Comparison of ENCODE assay signal across 8 mouse cellular contexts in the genomic region with DNA sequence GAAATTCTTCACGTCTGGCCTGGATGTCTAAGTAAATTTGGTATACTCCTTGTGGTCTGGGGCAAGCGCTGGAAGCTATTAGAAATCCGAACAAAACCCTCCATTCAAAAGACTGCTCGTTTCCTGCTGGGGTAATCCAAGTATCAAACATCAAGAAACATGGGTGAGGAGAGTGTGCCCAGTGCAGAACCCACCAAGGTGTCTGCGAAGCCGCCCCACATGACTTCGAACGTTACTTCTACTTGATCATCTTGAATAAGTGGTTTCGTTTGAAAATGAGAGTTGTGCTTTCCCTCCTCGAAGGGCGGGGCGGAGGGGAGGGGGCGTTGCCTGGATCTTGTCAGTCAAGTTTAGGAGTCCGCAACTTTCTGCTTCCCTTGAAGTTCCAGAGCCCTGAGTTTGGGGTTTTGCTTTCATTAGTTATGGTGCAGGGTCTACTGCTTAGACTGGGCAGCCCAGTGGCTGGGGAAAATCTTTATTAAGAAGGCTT.
DNase-seq lines count a peak whose midpoint lies in the region; ATAC-seq and TF ChIP-seq lines count a peak whose summit lies in the region.

No protein-coding gene starts in this region.

- H3K36me3 ChIP-seq in kidney, postnatal 0 days (ENCODE audit: insufficient read depth, low read length) = no peaks in the 10 kb centered on the region
- H3K36me3 ChIP-seq in embryonic facial prominence, embryonic 13.5 days = no peaks in the 10 kb centered on the region
- H3K36me3 ChIP-seq in hindbrain, embryonic 15.5 days = no peaks in the 10 kb centered on the region
- no peaks in the 10 kb centered on the region for H3K36me3 ChIP-seq in midbrain, embryonic 15.5 days (replicated peaks)

- no peak overlapping the region for H3K4me3 ChIP-seq in kidney, postnatal 0 days (replicated peaks; ENCODE audit: low read depth, low read length)
- H3K4me3 ChIP-seq in embryonic facial prominence, embryonic 13.5 days = peak overlapping the region; percentile 31
- no peak overlapping the region for H3K4me3 ChIP-seq in hindbrain, embryonic 15.5 days
- H3K4me3 ChIP-seq in midbrain, embryonic 15.5 days = no peak overlapping the region

- H3K9me3 ChIP-seq in kidney, postnatal 0 days (replicated peaks; ENCODE audit: low read length) = no peaks in the 10 kb centered on the region
- no peaks in the 10 kb centered on the region for H3K9me3 ChIP-seq in embryonic facial prominence, embryonic 13.5 days
- no peaks in the 10 kb centered on the region for H3K9me3 ChIP-seq in hindbrain, embryonic 15.5 days
- H3K9me3 ChIP-seq in midbrain, embryonic 15.5 days = no peaks in the 10 kb centered on the region

- peak overlapping the region; percentile 9 for H3K4me2 ChIP-seq in kidney, postnatal 0 days (ENCODE audit: low read length)
- peak overlapping the region; percentile 52 for H3K4me2 ChIP-seq in embryonic facial prominence, embryonic 13.5 days
- peak overlapping the region; percentile 18; the same call in 1 of the 2 replicates for H3K4me2 ChIP-seq in hindbrain, embryonic 15.5 days
- H3K4me2 ChIP-seq in midbrain, embryonic 15.5 days = peak overlapping the region; percentile 39

- no peaks in the 10 kb centered on the region for H3K27me3 ChIP-seq in kidney, postnatal 0 days (ENCODE audit: insufficient read depth, low read length)
- H3K27me3 ChIP-seq in embryonic facial prominence, embryonic 13.5 days = no peaks in the 10 kb centered on the region
- no peaks in the 10 kb centered on the region for H3K27me3 ChIP-seq in hindbrain, embryonic 15.5 days
- H3K27me3 ChIP-seq in midbrain, embryonic 15.5 days (replicated peaks) = no peaks in the 10 kb centered on the region

- peaks cover 3% of the 10 kb centered on the region; the same call in 1 of the 2 replicates for H3K4me1 ChIP-seq in kidney, postnatal 0 days (replicated peaks; ENCODE audit: insufficient read depth, low read length)
- peaks cover 40% of the 10 kb centered on the region for H3K4me1 ChIP-seq in embryonic facial prominence, embryonic 13.5 days
- peaks cover 15% of the 10 kb centered on the region; the same call in 1 of the 2 replicates for H3K4me1 ChIP-seq in hindbrain, embryonic 15.5 days (replicated peaks)
- H3K4me1 ChIP-seq in midbrain, embryonic 15.5 days = peaks cover 10% of the 10 kb centered on the region; the same call in 1 of the 2 replicates

- H3K27ac ChIP-seq in kidney, postnatal 0 days = no peak overlapping the region; the same call in 1 of the 2 replicates
- H3K27ac ChIP-seq in embryonic facial prominence, embryonic 13.5 days = peak overlapping the region; percentile 70
- no peak overlapping the region for H3K27ac ChIP-seq in hindbrain, embryonic 15.5 days (replicated peaks)
- no peak overlapping the region for H3K27ac ChIP-seq in midbrain, embryonic 15.5 days

- DNase-seq in kidney, postnatal 0 days (ENCODE audit: low spot score) = peak; percentile 69
- no peak for DNase-seq in kidney, adult 18-20 months
- no peak for DNase-seq in cerebellum, adult 9-10 months
- no peak for DNase-seq in MN1 (ENCODE audit: low spot score)
- no peak for DNase-seq in right cerebral cortex, adult 2 months (ENCODE audit: low spot score in 2 of 2)

- 27% methylated on average over 14 of the region's 14 CpGs for WGBS in kidney, postnatal 0 days
- 6% methylated on average over 14 of the region's 14 CpGs for WGBS in embryonic facial prominence, embryonic 13.5 days
- WGBS in hindbrain, embryonic 15.5 days = 52% methylated on average over 14 of the region's 14 CpGs
- WGBS in midbrain, embryonic 15.5 days = 17% methylated on average over 14 of the region's 14 CpGs

- ATAC-seq in kidney, postnatal 0 days (replicated peaks; ENCODE audit: low FRiP score, low read depth) = no peak
- ATAC-seq in embryonic facial prominence, embryonic 13.5 days (ENCODE audit: insufficient number of reproducible peaks, insufficient read depth, low FRiP score, low TSS enrichment, low read depth) = peak; percentile 69
- 0 out of 2 replicates have a peak, but pooled peaks have one; percentile 23 for ATAC-seq in hindbrain, embryonic 15.5 days (ENCODE audit: low FRiP score, low read depth)
- no peak for ATAC-seq in midbrain, embryonic 15.5 days (replicated peaks)

- TF ChIP-seq CTCF in kidney, postnatal 0 days (IDR thresholded peaks at IDR 0.05; ENCODE audit: low read depth) = no peak

- no peak overlapping the region for H3K9ac ChIP-seq in kidney, postnatal 0 days (ENCODE audit: low read depth, low read length)
- H3K9ac ChIP-seq in embryonic facial prominence, embryonic 13.5 days = no peak overlapping the region
- H3K9ac ChIP-seq in hindbrain, embryonic 15.5 days = no peak overlapping the region
- H3K9ac ChIP-seq in midbrain, embryonic 15.5 days = no peak overlapping the region

Comparison
In these comparisons a context has a peak if more than half of its experiments do, and no peak if none do; other contexts are left out.
1. ATAC-seq: peak in embryonic facial prominence, embryonic 13.5 days (single experiment) and hindbrain, embryonic 15.5 days (single experiment); none in kidney, postnatal 0 days (single experiment) and midbrain, embryonic 15.5 days (single experiment).
2. Peak in every context shown above with its lines, with median percentiles within 50 percentile points of each other: H3K4me2 ChIP-seq.